Mouse (Mus musculus) c-Kit-negative CD71-positive TER-119-positive erythroid progenitor cells, embryonic 14.5 days (primary cell): ENCODE measurements around the gene Cebpb.

Source experiments
- DNase-seq: peaks from one replicate; pipeline ENCODE4 v3.0.0-alpha.2; 2013; ENCODE audit warnings: low read depth, low spot score

The Cebpb gene

DNA sequence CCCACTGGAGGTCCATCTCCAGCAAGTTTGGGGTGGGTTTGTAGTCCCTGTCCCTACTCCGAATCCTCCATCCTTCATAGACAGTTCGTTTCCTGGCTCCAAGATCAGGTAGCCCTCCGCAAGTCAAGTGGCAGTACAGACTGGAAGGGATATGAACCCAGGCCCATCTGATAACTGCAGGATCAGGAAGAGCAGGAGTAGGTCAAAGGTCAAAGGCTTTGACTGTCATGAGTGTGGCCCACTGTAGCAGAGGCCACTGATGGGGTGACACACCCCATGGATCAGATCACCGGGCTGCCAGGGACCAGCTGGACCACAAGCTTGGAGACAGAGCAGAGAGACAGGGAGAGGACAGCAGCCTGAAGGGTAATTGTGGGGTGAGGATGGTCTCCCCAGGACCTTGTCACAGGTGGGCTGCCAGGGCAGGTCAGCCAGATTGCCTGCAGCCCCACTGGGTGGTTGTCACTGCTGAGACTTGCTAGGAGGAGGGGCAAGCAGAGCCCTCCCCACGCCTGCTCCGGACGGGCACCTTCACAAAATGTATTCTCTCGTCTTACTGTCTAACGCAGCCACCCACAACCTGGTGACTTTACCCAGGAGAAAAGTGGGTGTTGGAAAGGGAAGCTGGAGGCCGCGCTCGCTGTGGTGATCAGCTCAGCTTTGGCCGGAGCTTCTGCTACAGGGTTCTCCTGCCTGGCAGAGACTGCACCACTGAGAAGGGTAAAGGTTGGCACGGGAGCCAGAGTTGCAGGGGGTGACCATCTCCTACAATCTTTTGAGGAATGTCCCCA lies 3.4 kb downstream of the Cebpb start:
- DNase-seq: no peak

DNA sequence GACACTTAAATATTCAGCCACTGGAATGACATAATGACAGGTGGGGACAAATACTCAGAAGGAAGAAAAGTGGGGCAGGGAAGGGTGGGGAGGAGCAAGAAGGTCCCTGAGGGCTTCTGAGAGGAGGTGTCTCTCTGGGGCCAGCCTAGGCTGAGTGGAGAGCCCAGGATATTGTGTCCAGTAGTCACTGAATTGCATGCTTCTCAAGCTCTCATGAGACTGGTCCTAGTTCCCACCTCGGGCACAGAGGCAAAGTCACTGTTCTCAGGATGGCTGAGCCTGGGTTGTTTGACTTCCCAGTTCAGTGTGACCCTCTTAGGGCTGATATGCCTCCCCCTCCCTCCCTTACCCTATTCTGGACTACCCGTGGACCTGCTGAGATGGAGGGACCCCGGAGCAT lies 4.1 kb downstream of the Cebpb start:
- DNase-seq: no peak

DNA sequence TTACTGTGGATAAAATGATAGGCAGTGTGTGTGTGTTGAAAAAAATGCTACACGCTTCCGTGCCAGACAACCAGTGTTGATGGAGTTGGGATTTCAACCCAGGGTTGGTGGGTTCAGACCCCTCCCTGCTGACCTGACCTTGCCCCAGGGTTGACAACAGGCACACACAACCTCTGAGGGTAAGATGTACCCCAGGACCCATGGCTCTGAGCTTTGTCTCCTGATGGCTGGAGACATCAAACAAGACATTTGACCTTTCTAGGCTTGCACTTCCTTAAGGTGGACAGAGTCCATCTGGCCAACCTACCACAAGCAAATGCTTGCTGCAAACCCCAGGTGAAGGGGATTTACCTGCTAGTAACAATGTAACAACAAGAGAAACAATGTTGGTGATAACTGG lies 4.8 kb downstream of the Cebpb start:
- no peak for DNase-seq

DNA sequence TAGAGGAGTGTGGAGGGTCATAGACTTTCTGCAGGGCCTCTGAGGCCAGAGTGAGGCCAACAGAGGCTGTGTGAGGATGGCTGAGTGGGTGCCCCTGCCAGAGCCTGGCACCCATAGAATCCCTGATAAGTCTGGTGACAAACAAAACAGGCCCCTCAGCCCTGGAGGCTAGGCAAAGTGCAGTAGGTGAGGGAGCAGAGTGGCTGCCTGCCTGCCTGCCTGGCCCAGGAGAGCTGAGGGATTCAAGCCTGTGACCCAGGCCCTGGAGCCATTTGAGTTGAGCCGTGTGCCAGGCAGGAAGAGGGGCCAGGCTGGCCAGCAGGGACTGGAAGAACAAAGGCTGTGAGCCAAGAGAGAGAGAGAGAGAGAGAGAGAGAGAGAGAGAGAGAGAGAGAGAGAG lies 5.5 kb downstream of the Cebpb start:
- DNase-seq: no peak

DNA sequence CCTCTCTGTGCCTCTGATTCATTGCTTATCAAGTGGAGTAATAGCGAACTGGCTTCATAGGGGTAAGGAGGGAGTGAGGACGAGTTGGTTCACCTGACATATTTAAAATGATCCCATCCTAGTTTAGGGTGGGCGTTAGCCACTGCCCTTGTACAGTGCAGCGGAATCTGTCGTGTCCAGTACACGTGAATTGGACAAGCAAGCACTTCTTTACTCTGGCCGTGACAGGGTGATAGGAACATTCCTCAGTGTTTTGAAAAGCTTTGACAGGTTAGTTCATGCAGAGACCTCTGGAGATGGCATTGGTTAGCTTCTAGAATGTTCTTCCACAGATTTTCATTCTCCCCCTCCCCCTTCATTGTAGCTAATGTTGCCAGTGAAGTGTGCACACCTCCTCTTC lies 6.2 kb downstream of the Cebpb start:
- no peak for DNase-seq

DNA sequence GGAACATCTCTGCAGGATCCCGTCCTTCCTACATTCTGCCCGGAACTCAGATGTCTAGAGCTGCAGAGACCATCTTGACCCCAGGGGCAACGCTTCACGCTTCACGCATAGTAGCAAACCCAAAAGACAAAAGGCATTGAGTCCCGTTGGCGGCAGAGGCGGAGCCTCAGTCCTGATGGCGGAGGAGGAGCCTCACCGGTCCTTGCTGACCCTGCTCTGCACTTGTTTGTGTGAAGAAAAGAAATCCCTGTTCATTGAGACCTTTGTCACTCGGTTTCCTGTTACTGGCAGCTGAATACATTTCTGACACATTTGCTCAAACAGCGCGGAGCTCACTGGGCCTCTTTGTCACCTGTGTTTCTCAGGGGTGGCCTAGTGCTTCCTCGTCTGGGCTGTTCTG lies 6.8 kb downstream of the Cebpb start:
- DNase-seq: no peak

DNA sequence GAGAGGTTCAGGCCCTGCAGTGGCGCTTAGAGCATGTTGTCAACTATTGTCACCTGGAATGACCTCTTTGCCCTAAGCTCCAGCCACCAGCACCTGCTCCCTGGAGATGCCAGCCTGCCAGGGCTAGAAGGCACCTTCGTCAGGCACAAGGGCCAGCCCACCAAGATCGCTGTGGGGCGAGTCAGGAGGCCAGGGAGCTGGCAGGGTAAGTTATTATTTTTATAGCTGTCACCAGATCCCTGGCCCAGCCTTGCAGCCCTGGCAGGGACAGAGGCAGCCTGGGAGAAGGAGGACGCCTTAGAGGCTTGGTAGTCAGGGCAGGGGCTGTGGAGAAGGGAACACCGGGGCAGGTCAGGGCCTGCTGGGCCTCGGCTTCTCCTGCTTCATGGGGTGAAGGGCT lies 7.4 kb downstream of the Cebpb start:
- DNase-seq: no peak

DNA sequence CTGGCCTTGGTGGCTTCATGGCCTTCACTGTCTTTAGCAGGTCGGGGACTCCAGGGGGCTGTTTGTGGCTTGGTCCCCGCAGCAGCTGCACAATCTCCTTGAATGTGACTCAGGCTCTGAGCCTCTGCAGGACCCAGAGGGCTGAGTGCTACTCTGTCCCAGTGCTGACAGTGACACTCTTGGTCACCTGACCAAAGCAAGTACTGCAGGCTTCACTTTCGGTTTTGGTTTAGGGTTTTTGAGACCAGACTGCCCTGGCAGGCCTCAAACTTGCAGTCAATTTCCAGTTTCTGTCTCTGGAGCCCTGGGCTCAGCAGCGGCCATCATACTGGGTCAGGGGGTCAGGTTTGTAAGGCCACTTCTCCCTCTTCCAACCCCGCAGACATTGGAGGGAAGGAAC lies 9.2 kb downstream of the Cebpb start:
- no peak for DNase-seq

DNA sequence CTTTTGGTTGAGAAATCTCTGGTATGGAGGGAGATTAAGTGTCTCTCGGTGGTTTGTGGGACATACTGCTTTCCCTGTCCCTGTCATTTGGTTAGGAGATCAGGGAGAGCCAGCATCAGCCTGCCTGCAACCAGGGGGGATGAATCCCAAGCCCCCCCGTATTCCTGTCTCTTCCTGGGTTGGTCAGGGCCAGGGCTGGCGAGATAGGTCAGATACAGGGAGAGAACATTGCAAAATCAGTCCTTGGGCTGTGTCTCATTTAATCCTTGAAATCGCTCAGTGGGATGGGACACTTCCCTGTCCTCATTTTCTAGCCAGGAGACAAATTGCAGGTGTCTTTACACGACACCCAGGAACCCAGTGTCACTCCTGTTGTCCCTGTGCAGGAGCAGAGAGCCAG lies 11.3 kb downstream of the Cebpb start:
- DNase-seq: no peak

DNA sequence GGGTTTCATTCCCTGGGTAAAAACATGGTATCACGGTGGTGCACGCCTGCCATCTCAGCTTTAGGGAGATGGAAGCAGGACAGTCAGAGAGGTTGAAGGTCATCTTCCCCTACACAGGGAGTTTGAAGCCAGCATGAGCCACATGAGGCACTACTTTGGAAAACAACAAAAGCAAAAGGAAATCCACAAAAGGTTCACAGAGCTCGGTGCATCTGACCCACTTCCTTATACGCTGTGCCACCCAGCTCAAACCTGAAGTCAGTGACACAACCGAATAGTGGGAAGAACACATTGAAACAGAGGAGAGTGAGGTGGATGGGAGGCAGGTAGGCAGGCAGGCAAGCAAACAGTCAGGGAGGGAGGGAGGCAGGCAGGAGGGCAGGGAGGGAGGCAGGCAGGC lies 12.8 kb downstream of the Cebpb start:
- DNase-seq: no peak

DNA sequence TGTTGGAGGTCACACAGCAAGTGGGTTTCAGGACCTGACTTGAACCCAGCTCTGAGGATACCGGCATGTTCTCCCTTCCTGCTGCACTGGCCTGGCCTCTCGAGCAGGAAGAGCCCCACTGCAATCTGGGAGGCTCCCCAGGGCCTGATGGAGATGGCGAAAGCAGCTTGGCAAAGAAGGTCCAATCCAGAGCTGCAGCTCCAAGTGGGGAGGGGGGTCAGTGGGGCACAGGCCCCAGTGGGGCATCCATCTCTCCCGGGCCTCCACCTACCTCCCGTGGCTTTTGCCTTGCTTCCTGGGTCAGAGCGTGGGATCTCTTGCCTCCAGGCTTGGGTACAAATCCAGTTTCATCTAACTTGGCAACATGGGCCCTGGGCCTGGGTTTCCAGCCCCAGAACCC lies 13.4 kb downstream of the Cebpb start:
- DNase-seq: no peak

DNA sequence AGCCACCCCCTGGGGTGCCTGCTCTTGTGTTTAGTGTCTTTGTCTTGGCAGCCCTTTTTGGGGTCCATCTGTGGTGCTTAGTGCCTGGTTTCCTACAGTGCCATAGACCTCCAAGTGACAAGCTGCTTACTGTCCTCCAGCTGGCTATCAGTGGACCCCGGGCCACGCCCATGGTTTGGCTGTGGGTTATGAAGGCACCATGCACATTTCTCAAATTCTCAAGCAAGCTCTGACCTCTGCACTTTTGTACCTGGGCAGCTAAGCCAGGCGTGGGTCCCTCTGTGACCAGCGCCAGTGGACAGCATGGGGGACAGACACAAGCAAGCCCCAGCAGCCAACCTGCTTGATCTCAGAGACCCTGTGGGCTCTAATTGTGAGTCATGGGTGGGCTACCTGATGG lies 15.7 kb downstream of the Cebpb start:
- no peak for DNase-seq

DNA sequence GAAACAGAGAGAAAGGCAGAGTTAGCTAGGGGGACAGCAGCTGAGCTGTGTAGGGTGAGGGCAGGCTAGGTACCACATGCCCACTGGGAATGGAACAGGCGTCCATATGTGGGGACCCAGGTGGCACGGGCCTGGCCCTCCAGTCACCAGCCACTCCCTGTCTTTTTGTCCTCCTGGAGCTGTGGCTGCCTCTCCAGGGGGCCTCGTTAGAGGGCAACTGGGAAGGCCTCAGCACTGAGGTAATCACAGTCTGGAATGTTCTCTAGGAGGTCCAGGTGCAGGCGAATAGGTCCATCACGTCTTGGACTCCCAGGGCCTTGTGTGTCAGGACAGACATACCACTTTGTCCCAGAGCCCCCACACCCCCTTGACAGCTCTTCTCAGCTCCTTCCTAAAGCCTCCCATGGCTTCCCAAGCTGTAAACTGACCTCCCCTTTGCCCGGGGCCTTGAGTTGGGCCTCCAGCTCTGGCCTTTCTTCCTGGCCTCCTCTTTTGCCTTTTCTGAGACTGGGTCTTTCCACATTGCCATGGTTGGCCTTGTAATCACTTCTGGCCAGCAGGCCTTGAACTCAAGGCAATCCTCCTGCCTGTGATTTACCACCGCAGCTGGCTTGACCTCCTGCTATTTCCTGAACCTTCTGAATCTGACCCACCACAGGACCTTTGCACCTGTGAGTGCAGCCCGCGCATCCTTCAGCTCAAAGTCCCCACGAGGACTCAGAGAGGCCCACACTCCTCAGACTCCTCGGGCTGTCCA lies 17.6 kb downstream of the Cebpb start:
- DNase-seq: no peak

DNA sequence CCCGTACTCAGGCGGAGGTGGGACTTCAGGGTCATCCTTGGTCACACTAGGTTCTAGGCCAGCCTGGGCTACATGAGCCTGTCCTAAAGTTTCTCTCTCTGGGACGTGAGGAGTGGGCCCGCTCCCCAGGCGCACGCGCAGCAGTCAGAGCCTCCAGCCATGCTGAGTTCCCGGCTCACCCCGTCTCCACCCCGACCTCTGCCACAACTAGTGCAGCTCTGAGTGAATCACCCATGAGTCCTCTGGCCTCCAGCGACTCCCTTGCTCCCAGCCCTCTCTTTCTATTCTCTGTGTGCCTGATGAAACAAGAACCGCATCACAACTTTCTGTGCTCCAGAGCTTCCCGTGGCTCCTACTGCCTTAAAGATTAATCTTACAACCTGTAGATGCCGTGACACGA lies 19.7 kb downstream of the Cebpb start:
- DNase-seq: no peak

DNA sequence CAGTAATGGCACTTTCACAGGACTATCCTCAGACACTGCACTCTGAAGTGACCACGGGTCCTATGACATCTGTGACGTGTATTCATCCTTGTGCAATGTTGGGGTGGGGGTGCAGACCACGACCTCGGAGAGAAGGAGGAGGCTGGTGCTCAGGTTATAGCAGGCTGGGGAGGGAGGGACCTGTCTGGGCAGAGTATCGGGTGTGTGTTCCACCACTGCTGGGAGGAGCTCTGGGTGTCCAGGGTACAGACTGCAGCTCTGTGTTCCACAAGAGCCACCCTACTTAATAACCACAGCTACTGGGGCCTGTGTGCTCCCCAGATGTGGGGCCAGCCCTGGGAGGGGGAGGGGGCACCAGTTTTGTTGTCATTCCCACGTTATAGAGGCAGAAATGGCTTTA lies 21.3 kb downstream of the Cebpb start:
- no peak for DNase-seq

DNA sequence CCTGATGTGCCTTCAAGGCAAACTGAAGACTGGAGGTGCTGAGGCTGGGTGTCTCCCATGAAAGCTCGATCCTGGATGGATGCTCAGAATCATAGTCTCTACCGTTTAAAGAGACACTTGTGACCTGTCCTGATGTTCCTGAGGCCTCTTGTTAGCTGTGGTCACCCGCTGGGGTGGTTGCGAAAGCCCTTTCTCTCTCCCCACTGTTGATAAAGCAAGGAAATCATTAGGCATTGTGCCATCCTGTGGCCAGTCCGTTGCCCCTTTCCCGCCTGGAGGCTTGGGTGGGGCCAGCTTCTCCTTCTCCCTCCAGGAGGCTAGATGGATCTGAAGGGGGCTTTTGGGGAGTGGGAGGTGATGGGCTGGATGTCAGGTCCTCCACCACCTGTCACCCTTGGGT lies 21.9 kb downstream of the Cebpb start:
- DNase-seq: no peak

DNA sequence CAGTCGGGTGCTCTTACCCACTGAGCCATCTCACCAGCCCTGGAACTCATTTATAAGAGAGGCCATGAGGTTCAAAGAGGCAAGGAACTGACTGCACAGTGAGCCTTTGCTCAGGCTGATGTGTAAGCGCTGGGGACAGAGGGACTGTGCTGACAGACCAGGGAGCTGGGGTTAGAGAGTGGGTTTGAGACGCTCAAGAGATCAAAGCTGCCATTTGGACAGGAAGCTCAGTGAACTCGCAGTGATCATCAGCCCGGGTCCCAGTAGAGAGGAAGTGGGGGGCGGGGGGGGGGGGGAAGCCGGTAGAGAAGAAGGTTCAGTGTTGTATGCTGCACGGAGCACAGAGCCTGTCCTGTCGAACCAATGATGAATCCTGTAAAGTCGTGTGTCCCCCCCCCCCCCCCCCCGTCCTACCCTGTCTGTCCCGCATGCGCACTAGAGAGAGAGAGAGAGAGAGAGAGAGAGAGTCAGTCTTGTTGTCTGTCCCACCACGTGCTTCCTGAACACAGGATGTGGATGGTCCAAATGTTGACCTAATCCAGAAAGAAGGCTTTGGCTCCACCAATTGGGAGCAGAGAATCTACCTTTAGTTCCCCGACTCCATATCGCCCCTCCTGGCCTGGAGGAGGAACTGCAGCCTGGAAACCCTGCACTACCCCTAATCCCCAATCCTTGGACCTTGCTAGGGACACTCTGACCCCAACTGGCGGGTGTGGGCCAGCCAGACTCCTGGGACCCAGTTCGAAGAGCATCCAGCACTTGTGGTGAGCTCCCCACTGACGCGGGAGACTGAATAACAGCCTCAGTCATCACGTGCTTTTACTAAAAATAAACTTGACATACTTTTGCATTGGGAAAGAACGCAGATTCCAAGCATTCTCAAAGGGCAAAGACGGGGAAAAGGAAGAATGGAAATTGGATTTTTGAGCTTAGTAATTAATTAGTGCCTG lies 24.4 kb downstream of the Cebpb start:
- DNase-seq: no peak

DNA sequence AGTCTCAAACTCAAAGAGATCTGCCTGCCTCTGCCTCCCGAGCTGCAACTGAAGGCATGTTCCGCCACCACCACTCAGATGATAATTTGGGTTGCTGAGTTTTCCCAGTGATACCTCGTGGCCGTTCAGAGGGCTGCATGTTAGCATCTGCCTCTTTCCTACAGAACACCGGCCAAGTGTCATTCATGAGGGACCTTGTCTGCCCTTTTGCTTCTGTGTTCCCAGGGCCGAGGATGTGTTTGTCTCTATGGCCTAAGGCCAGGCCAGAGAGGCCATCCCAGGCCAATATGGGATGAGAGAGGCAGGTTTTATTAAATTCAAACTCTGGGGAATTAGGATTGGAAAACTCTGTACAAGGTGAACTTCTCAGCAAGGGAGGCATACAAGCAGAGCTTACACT lies 25.6 kb downstream of the Cebpb start:
- DNase-seq: no peak

DNA sequence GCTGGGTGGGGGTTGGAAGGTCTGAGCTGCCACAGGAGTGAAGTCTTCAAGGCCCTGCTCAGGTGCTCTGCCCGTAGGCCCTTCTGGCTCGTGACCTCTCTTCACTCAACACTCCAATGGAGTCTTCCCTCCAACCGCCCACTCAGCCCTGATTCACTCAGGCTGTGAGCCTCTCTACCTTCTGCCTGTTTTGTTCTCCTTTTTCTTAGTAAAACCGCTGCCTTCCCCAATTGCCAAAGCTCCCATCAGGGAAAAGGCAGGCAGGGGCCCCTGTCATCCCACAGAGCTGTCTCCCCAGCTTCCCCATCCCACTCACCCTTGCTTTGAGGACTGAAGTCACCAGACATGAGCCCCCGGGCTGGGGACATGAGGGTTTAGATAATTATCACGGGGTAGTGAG lies 26.3 kb downstream of the Cebpb start:
- no peak for DNase-seq

DNA sequence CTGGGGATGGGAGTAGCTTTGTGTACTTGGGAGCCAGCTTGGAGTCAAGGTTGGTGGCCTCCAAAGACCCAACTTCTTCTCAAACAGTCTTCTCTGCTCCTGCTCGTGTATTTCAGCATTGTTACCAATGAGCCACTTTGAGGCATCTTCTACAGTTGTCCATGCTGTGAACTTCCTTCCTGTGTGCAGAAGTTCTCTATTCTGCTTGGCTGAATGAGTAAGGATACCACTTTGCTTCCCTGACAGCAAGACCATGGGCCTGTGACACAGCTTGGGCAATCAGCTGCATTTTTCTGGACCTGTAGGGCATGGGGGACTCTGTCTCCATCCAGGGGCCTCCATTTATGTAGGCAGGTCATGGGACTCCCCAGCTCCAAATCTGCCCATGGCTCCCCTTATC lies 28.5 kb downstream of the Cebpb start:
- DNase-seq: no peak

DNA sequence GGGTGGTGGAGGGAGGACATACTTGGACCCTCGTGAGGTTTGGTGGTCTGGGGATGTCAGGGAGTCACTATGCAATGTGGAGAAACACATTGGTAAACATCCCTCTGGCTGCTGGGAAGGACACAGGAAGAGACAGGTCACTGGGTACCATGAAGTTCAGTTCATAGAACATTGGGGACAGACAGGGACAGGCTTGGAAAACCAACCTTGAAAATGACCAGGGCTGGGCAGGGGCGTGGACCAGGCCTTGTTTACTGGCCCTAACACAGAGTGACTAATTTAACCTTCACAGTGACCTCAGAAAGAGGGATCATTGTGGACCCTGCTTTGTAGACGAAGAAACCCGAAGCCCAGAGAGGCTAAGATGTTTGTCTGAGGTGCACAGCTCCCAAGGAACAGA lies 30.8 kb downstream of the Cebpb start:
- no peak for DNase-seq

DNA sequence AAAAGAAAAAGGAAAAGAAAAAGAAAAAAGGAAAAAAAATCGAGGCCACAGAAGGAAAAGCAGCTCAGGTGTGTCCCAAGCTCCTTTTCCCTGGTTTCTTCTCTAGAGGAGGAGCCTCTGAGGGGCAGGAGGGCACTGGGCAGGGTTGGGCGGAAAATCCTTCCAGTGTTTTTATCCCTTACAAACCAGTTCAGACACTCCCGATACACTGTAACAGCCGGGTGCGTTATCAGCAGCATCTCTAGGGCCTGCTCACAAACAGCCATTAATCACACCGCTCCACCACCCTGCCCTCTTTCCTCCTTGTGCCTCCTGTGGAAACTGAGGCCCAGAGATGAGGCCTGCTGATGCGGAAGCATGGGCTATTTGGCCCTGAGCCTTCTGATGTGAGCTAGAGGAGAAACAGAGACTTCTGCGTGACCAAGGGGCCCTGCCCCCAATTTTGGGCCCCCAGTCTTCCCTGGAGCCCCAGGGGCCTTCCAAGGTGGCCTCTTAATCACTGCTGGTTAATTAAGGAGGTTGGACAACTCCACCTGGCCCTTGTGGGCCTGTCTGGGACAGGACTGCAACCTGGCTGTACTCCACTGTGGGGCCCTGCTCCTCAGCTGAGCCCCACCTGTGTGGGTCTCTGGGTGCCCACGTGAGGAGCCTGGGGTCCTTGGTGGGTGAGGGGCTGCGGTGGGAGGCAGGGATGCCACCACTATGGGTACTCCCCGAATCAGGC lies 32.6 kb downstream of the Cebpb start:
- no peak for DNase-seq
